Mouse (Mus musculus): ENCODE data around the gene Strip1. TPM values are rescaled to one million over a fixed set of nuclear protein-coding genes. Genes with fewer than 3 reads are reported as not detected.

The Strip1 gene
- total RNA-seq, 2 experiments from 2014 or later: 64.3 to 66.9 TPM

DNA sequence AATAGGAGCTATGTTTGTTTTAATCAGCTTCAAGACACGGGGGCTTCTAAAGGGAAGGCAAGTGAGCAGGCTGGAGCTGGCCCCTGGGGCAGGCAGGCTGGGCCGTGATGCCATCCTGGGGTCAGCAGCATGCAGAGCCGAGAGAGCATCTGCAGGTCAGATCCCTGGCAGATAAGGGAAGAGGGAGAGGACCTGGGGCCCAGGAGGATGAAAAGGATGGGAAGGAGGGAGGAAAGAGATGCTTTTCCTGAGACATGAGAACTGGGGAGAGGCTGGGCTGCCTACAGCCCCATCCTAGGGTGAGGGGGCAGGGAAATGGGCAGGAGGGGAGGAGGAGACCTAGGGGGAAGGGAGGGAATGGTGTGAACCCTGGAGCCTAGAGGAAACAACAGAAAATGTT lies 66.2 kb downstream of the Strip1 start:
- intact Hi-C loops (cut with DNase I): no loop called here

GRCm38 (mm10) chr3:107563880-107564279 lies 67.6 kb downstream of the Strip1 start:
- intact Hi-C loops (cut with DNase I): no loop called here
- DNase-seq (ENCODE audit: low spot score in 2 of 2): no peak

More for the DNA sequence above, 66.2 kb downstream of the Strip1 start:
- no peak for DNase-seq (ENCODE audit: low spot score in 2 of 2)

GRCm38 (mm10) chr3:107562591-107562990 lies 68.9 kb downstream of the Strip1 start:
- intact Hi-C loops (cut with DNase I): no loop called here

More at GRCm38 (mm10) chr3:107562591-107562990, 68.9 kb downstream of the Strip1 start:
- no peak for DNase-seq (ENCODE audit: low spot score in 2 of 2)

Other genes with a start within 250 kb of the Strip1 start
- gene Kcnc4, start 172.1 kb downstream of the Strip1 start, total RNA-seq (2021): 10 to 100 TPM; 61.7 to 74.6 TPM
- 100 to 1,000 TPM; 365 to 381 TPM for gene Slc6a17, start 113.7 kb downstream of the Strip1 start, total RNA-seq (2021)
- under 1 TPM in 1 of 2 experiments, not detected in 1; 0.24 TPM for gene Ubl4b, start 76.6 kb downstream of the Strip1 start, total RNA-seq (2021)
- gene Alx3, start 36.7 kb downstream of the Strip1 start, total RNA-seq (2021): 1 to 10 TPM; 1.1 to 1.9 TPM
- not detected for gene Gm10961, start 372 bp downstream of the Strip1 start, total RNA-seq (2021)
- 100 to 1,000 TPM; 304 to 313 TPM for gene Ahcyl1, start 64.9 kb upstream of the Strip1 start, total RNA-seq (2021)
- 1 to 10 TPM; 9.5 to 9.9 TPM for gene Csf1, start 128.8 kb upstream of the Strip1 start, total RNA-seq (2021)
- not detected for gene Eps8l3, start 245.5 kb upstream of the Strip1 start, total RNA-seq (2021)